Mouse (Mus musculus): ENCODE measurements around the gene Rnaseh2a.
A peak's percentile ranks its signal among the peaks of the same experiment; 100 is the strongest.

GRCm38 (mm10) chr8:84969241-84970134 is at the start of gene Rnaseh2a, which contains the start of the genes Gm49661 and Prdx2:
- TF ChIP-seq CTCF (IDR thresholded peaks at IDR 0.05; ENCODE audit: borderline replicate concordance, insufficient read depth, low read depth, low read length) (no peak), POLR2A (IDR thresholded peaks at IDR 0.05; ENCODE audit: borderline replicate concordance, insufficient read depth, low read length) (peak; percentile 92; the same call in 1 of the 2 replicates)
